17 mouse cellular contexts compared by ENCODE assay signal in the genomic region with DNA sequence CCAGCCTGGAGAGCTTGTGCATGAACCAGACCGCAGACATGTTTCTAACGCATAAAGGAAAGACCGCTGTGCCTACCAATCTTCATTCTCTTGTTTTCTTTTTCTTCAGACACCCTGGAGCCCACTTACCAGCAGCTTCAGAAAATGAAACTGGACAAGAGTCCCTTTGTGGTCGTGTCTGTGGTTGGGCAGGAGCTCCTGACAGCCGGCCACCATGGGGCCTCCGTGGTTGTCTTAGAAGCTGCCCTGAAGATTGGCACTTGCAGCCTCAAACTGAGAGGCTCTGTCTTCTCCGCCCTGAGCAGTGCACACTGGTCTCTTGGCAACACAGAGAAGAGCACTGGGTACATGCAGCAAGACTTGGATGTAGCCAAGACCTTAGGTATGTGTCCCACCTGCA.
"Had no signal": no experiment of that assay in that cellular context is flagged by ENCODE, and none has a peak within 500 bp of the region (broad histone marks: within the 10 kb centered on the region; RNA-seq: fewer than 3 reads in every experiment).

No protein-coding gene starts in this region.

- H3K4me2 ChIP-seq: limb, embryonic 15.5 days; liver, embryonic 12.5 days; lung, embryonic 14.5 days; neural tube, embryonic 13.5 days; stomach, embryonic 15.5 days had no signal

- DNase-seq: kidney, adult 8-10 months; kidney, postnatal 14 days; layer of hippocampus, adult 9-11 months; layer of hippocampus, postnatal 36 days; lung, embryonic 14.5 days; lung, postnatal 10 days; midbrain, embryonic 14.5 days; retina, postnatal 1 day; right cerebral cortex, postnatal 14 days; thymus, postnatal 36 days had no signal

- ATAC-seq: intestine, embryonic 16.5 days; liver, embryonic 12.5 days had no signal

- H3K9ac ChIP-seq: limb, embryonic 15.5 days; liver, embryonic 12.5 days; lung, embryonic 14.5 days; neural tube, embryonic 13.5 days; stomach, embryonic 15.5 days had no signal

- H3K36me3 ChIP-seq: liver, embryonic 12.5 days; stomach, embryonic 15.5 days had no signal

- H3K9me3 ChIP-seq: limb, embryonic 15.5 days; liver, embryonic 12.5 days; midbrain, embryonic 10.5 days; neural tube, embryonic 13.5 days; stomach, embryonic 15.5 days had no signal

- H3K27ac ChIP-seq: limb, embryonic 15.5 days; liver, embryonic 12.5 days; macrophage; midbrain, embryonic 10.5 days; stomach, embryonic 15.5 days had no signal

- H3K4me3 ChIP-seq: limb, embryonic 15.5 days; liver, embryonic 12.5 days; midbrain, embryonic 10.5 days; neural tube, embryonic 13.5 days; stomach, embryonic 15.5 days had no signal

- H3K27me3 ChIP-seq: limb, embryonic 15.5 days; liver, embryonic 12.5 days; neural tube, embryonic 13.5 days; stomach, embryonic 15.5 days had no signal
